Mouse (Mus musculus) liver, embryonic 14.5 days (tissue): ENCODE measurements around the gene Syt1.

Experiments used
- CTCF ChIP-seq: IDR thresholded peaks from 2 replicates; pipeline ENCODE4 v1.5.1; 2016; ENCODE audit warnings: antibody characterized with exemption, low read depth, control low read depth
- EP300 ChIP-seq: IDR thresholded peaks from 2 replicates; pipeline ENCODE4 v1.6.1; 2016; ENCODE audit warnings: antibody characterized with exemption, low read depth

DNA sequence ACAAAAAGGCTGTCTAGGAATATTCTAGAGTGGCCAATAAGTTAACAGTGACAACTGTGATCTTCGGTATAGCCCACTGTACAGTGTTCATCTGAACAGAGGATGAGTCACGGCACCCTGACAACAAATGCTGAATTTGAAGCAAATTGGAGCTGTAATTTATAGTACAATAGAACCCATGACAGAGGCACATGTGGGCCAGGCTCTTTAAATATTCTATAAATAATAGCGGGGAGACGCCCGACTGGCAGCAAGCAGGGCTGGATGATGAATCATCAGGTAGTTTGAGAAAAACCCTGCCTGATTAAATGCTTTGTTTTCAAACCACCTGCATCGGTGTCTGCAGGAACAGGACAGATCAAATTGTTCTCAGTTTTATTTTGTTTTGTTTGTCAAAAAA, 81.1 kb downstream of the Syt1 start:
- no peak for TF ChIP-seq CTCF
- no peak for TF ChIP-seq EP300
